Mouse (Mus musculus) olfactory bulb, adult 2 months (tissue): ENCODE measurements around the gene Eddm3b.

Experiments used
- CTCF ChIP-seq: fragments of 200-500 bp; IDR thresholded peaks from 2 replicates; pipeline ENCODE4 v1.5.1; 2012; ENCODE audit warnings: low read depth, mild to moderate bottlenecking, low read length, moderate library complexity; ENCODE audit not compliant: insufficient read depth
- POLR2A ChIP-seq: fragments of 200-500 bp; IDR thresholded peaks from 2 replicates; pipeline ENCODE4 v1.6.1; 2012; ENCODE audit warnings: mild to moderate bottlenecking, low read depth, low read length, moderate library complexity; ENCODE audit not compliant: insufficient read depth

- TF ChIP-seq POLR2A (no peak), CTCF (no peak)
Observed at GRCm38 (mm10) chr14:51143287-51143686, 29.1 kb downstream of the Eddm3b start.
